Mouse (Mus musculus) liver, embryonic 14 days (tissue): ENCODE measurements around the gene Agap3. TPM values are rescaled to one million over a fixed set of nuclear protein-coding genes. Genes with fewer than 3 reads are reported as not detected.

ENCODE experiments used
- polyA plus RNA-seq: library from polyadenylated mRNA; depleted of rRNA; stranded (reverse); fragments of >200 nt; gene quantifications from 2 replicates; pipeline ENCODE4 v1.2.3, GENCODE M21; 2012; rRNA removed

Agap3 gene
- 15.9 and 17.7 TPM in 2 replicates for polyA plus RNA-seq

DNA sequence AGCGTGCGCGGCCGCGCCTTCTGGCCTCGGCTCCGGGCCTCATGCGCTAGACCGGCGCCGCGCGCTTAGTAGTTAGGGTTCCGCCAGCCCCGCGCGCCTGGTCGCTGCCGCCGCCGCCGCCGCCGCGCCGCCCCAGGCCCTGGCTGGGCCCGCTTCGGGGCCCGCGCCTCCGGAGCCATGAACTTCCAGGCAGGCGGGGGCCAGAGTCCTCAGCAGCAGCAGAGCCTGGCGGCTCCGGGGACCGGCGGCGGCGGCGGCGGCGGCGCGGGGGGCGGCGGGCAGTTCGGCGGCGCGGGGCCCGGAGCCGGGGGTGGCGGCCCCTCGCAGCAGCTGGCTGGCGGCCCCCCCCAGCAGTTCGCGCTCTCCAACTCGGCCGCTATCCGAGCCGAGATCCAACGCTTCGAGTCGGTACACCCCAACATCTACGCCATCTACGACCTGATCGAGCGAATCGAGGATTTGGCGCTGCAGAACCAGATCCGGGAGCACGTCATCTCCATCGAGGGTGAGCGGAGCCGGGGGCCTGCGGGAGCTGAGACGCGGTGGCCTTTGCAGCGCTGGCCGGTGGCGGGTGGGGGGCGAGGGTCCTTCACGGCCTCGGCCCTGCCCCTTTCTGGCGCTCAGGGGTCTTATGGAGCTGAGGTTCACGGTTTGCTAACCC lies at the start of gene Agap3:
TSS of gene Agap3 (plus strand) at position 148 of the 661 bp plus-strand sequence.

GRCm38 (mm10) chr5:24413042-24413693 lies 38.8 kb upstream of the Agap3 start, which contains the start of gene Asic3:
Asic3 (plus strand) TSS chr5:24413392.

GRCm38 (mm10) chr5:24423129-24424003 lies 28.6 kb upstream of the Agap3 start, which contains the start of the genes Cdk5 and Slc4a2:
Cdk5 (minus strand) TSS chr5:24423530.
Slc4a2 (plus strand) TSS chr5:24423837.

GRCm38 (mm10) chr5:24444746-24445427 lies 7.1 kb upstream of the Agap3 start, which contains the start of gene Fastk:
Fastk (minus strand) TSS chr5:24445287.

GRCm38 (mm10) chr5:24447624-24448298 lies 4.2 kb upstream of the Agap3 start, which contains the start of gene Tmub1:
Tmub1 (minus strand) TSS chr5:24447854.

DNA sequence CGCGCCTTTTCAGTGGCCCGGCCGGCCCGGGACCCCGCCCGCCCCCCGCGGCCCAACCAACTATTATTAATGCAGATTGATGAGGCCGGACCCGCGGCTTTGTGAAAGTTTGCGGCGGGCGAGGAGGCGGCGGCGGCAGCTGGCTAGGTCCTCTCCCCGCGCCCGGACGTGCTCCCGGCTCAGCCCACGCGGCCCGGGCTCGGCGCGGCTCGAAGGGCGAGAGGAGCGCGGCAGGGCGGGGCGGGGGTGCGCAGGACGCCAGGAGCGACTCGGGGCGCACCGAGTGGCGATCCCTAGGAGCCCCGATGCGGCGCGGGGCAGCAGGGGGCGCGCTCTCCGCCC lies 74.9 kb downstream of the Agap3 start, which contains the start of gene Gbx1:
TSS of gene Gbx1 (minus strand) at position 314 of the 342 bp plus-strand sequence.

GRCm38 (mm10) chr5:24540387-24541143 lies 88.6 kb downstream of the Agap3 start, which contains the start of gene Asb10:
Asb10 (minus strand) TSS chr5:24540978.

Other genes with a start within 250 kb of the Agap3 start
- gene Kcnh2, start 100.6 kb upstream of the Agap3 start, polyA plus RNA-seq, result 0.47 and 0.57 TPM in 2 replicates
- 1.1 and 1.3 TPM in 2 replicates for gene Nos3, start 87.4 kb upstream of the Agap3 start, polyA plus RNA-seq
- gene Atg9b, start 60.0 kb upstream of the Agap3 start, polyA plus RNA-seq, result 0.52 and 0.53 TPM in 2 replicates
- gene Abcb8, start 58.5 kb upstream of the Agap3 start, polyA plus RNA-seq, result 15.1 and 17.0 TPM in 2 replicates
- 0.03 and 0.05 TPM in 2 replicates for gene Asic3, start 38.8 kb upstream of the Agap3 start, polyA plus RNA-seq
- gene Cdk5, start 28.6 kb upstream of the Agap3 start, polyA plus RNA-seq, result 9.4 TPM in 2 replicates
- gene Slc4a2, start 28.3 kb upstream of the Agap3 start, polyA plus RNA-seq, result 9.3 and 13.0 TPM in 2 replicates
- gene Fastk, start 6.9 kb upstream of the Agap3 start, polyA plus RNA-seq, result 52.7 and 57.8 TPM in 2 replicates
- 4.3 and 4.9 TPM in 2 replicates for gene Tmub1, start 4.3 kb upstream of the Agap3 start, polyA plus RNA-seq
- gene Gbx1, start 75.0 kb downstream of the Agap3 start, polyA plus RNA-seq, result not detected in 2 replicates
- 0.08 and 0.09 TPM in 2 replicates for gene Asb10, start 88.8 kb downstream of the Agap3 start, polyA plus RNA-seq
- 0.02 TPM in 1 of 2 replicates, not detected in the other for gene 4931409K22Rik, start 104.6 kb downstream of the Agap3 start, polyA plus RNA-seq
- 31.4 and 35.9 TPM in 2 replicates for gene Abcf2, start 125.3 kb downstream of the Agap3 start, polyA plus RNA-seq
- gene Chpf2, start 134.6 kb downstream of the Agap3 start, polyA plus RNA-seq, result 4.7 and 5.8 TPM in 2 replicates
- gene Smarcd3, start 172.2 kb downstream of the Agap3 start, polyA plus RNA-seq, result 1.1 and 1.5 TPM in 2 replicates
- gene Nub1, start 233.4 kb downstream of the Agap3 start, polyA plus RNA-seq, result 11.5 and 11.7 TPM in 2 replicates